Mouse (Mus musculus): Measurements from ENCODE around the gene Dab1.

Dab1 gene

GRCm38 (mm10) chr4:104670741-104671140 is 1051.6 kb downstream of the Dab1 start:
- no peak for DNase-seq (ENCODE audit: low read depth)

DNA sequence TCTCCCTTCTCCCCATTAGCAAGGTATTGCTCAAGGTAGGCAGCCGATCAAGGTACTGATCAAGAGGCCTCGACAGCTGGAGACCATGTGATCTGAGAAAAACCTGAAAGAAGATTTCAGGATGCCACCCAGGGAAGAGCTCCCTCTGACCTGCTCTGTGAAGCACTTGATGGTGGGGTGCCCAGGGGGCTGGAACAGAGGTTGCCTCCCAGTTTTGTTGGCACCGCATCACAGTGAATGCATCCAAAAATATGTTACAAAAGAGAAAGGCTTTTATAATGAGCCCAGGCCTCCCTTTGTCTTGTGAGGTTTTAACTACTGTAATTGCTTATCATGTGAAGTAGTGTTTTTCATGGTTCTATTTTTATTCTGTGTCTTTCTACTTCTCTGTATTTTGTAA is 1054.2 kb downstream of the Dab1 start:
- no peak for DNase-seq (ENCODE audit: low read depth)

DNA sequence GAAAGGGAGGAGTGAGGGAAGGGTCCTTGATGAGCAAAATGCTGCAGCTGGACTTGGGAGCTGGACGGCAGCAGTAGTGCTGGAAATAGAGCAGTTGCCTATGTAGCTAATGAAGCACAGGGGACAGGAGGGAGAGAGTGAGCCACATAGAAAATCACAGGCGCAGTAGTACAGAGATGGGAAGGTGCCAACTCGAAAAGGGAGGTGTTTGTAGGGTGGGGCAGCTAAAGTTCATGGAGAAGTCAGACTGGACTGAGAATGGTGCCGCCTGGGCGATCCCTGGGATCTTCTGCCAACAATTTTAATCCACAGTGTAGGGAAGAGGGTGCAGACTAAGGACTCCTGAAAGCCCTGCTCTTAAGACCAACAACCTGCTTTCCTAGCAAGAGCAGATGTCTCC is 1055.5 kb downstream of the Dab1 start:
- DNase-seq (ENCODE audit: low read depth): no peak

GRCm38 (mm10) chr4:104678234-104678633 is 1059.1 kb downstream of the Dab1 start:
- DNase-seq (ENCODE audit: low read depth): no peak

DNA sequence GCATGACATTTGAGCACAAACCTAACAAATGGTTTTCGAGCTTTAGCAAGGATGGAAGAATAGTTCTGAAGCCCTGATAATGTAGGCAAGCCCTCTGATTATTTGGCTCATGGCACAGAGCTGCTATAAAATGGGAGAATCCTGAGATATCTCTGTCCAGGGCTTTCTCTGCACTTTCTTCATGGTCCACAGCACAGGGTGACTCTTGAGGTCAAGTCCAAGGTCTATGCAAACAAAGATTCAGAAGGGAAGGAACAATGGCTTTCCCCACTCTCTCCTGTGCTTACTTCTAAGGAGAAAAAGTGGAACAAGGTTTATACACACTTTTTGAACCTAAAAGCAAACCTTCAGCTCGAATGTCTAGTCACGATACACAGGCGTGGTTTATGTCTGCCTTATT is 1061.3 kb downstream of the Dab1 start:
- DNase-seq (ENCODE audit: low read depth): no peak

DNA sequence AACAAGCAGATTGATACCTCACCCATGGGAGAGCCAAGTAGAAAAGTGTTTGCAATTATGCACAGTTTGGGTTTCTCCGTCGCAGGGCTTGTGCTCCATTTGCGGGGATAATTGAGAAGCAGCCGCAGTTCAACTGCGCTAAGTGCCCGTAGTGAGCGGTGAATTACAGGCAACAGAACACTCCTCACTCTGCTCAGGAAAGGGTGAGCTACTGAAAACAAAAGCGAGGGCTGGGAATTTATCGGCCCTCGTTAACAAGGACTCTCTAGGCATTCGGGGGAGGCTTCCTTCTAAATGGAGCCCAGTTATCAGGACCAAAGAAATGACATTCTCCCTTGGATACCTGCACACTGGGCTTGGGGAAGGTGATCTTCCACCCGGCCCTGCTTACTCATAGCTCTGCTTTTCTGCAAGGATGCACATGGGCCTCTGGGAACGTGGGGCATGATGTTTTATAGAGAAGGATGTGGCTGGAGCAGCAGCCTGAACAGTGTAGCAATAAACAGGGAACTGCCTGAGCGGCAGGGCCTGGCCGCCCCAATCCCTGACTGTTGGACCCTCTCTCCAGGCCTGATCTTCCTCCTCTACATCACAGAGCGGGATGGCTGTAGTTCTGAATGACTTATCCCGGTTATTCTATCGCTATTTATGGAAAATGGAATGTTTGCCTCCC is 1067.1 kb downstream of the Dab1 start:
- no peak for DNase-seq (ENCODE audit: low read depth)

DNA sequence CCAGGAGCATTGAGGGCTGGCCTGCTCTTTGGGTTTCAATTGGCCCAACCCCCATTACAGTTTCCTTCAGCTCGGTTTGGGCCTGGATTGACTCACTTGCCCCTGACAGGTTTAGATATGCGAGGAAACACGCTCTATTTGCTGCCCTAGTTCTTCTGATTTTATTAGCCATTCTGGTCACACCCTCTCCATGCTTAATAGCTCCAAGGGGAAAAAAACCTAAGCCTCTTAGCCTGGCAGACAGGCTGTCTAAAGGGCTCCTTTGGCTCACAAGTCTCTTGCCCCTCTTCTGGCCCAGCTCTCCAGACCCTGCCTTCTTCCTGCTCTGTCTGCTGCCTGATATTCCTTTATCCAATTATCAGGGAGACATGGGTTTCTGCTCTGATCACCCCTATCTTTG is 1069.9 kb downstream of the Dab1 start:
- no peak for DNase-seq (ENCODE audit: low read depth)

DNA sequence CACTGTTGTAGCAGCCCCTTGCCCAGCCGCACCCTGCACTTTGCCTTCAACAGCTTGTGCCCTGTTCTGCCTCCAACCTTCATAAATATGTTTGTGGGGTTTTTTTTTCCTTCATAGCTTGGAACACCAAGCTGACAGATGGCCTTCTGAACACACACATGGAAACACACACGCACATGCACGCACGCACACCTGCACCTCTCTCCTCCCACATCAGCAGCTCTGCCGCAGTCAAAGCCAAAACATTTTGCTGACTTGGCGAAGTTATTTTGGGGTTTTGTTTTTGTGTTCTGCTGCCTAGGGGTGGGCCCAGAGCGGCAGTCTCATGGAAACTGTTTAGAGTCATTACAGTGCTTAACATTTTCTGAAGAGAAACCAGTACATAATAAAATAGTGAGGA is 1071.9 kb downstream of the Dab1 start:
- no peak for DNase-seq (ENCODE audit: low read depth)

- DNase-seq (ENCODE audit: low read depth): no peak
These were observed 1075.0 kb downstream of the Dab1 start for GRCm38 (mm10) chr4:104694188-104694587.

- no peak for DNase-seq (ENCODE audit: low read depth)
These were observed 1077.4 kb downstream of the Dab1 start for GRCm38 (mm10) chr4:104696522-104696921.

GRCm38 (mm10) chr4:104697703-104698102 is 1078.5 kb downstream of the Dab1 start:
- DNase-seq (ENCODE audit: low read depth): no peak

- no peak for DNase-seq (ENCODE audit: low read depth)
These were observed 1086.8 kb downstream of the Dab1 start for GRCm38 (mm10) chr4:104705664-104706645.

DNA sequence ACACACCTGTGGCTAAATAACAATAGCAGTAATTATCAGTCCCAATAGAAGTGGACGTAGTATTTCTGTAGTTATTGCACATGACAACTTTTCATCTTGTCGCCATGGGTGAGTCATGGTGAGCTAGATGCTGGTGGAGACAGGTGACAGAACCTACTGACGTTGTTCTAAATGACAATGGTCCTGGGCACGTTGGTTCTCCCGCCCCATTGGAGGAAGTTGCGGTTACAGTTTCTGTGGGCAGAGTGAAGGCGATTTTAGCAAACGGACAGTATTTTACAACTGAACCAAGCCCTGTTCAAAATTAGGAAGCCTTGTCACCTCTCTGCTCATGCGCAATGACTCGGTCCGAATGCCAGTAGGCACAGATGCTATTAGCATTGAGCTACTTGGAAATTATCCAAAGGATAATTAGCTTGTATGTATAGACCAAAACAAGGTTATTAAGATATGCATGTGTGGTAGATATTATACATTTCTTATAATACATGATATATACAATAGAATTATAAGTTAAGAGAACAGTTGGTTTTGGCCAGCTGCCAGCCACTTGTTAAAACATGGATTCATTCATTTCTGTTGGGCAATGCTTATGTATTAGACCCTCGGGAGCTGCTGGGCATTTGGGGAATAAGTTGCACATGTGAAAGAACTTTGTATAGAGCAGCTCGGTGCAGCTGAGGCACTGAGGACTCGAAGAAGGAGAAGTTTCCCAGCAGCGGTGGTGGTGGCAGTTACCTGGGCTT is 1093.4 kb downstream of the Dab1 start:
- DNase-seq (ENCODE audit: low read depth): no peak

- DNase-seq (ENCODE audit: low read depth): no peak
These were observed 1095.9 kb downstream of the Dab1 start for GRCm38 (mm10) chr4:104714925-104715519.

DNA sequence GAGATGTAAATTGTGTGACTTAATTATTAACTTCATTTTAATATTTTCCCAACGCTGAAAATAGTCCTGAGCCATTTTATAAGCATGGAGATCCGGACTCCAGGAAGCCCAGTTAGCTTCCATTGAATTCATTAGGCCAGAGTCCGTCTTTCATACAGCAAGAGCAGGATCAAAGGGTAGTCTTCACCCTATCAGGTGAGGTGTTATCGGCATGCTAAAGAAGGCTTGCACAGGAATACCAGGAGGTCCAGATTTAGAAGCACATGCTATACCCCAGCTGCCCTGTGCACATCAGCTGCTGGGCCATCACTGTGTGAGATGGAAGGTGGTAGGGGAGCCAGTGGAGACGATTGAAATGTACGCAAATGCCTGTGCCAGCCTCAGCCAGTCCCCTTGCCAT is 1096.7 kb downstream of the Dab1 start:
- DNase-seq (ENCODE audit: low read depth): no peak

GRCm38 (mm10) chr4:104716506-104716905 is 1097.3 kb downstream of the Dab1 start:
- no peak for DNase-seq (ENCODE audit: low read depth)

GRCm38 (mm10) chr4:104718973-104719795 is 1100.0 kb downstream of the Dab1 start:
- no peak for DNase-seq (ENCODE audit: low read depth)

- no peak for DNase-seq (ENCODE audit: low read depth)
These were observed 1104.4 kb downstream of the Dab1 start for GRCm38 (mm10) chr4:104723527-104724045.

GRCm38 (mm10) chr4:104724258-104724657 is 1105.1 kb downstream of the Dab1 start:
- DNase-seq (ENCODE audit: low read depth): no peak

DNA sequence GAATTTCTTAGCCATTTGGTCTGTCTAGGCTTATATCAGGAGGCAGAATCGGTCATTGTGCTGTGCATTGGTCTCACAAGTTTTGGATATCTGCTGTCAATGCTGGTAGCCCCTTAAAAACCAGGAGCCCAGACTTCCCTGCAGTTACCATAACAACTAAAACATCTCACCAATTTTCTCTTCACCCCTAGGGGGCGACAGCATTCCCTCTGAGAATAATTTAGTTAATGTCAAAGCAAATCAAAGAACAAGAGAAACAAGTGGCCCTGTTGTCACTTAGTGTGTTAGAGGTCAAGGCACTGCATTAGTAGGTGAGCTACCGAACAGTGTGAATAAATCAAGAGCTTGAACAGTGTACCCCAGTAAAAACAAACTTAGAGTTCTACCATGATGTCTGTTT is 1106.5 kb downstream of the Dab1 start:
- no peak for DNase-seq (ENCODE audit: low read depth)

- DNase-seq (ENCODE audit: low read depth): no peak
These were observed 1110.0 kb downstream of the Dab1 start for GRCm38 (mm10) chr4:104729185-104729584.
